Mouse (Mus musculus) brain, embryonic 18.5 days (tissue): ENCODE measurements around the gene Cnih1.
"Not testable (repeated sequence)": the region's sequence is repeated elsewhere in the genome, so short reads cannot be mapped to it uniquely, and the experiment has no call there.

Experiments
- DNase-seq: peaks from one replicate; pipeline ENCODE4 v3.0.0-alpha.2; 2012; ENCODE audit warnings: low read depth, low spot score

The Cnih1 gene

DNA sequence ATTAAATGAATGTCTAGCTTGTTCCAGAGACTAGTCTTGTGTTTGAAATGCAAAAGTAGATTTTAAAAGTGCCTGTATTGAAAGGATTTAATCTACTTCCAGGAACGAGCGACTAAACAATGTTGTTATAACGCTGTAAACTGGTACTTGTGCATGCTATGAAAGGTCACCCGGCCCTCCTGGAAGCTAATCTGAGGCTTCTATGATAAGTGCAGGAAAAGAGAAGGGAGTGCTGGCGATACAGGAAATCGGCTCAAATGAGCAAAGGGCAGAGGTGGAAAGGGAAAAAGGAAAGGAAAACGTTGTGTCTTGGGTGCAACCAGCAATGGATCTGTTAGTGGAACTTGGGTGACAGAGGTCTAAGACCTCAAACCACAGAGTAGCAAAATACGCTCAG lies 292 bp upstream of the Cnih1 start:
- no peak for DNase-seq

DNA sequence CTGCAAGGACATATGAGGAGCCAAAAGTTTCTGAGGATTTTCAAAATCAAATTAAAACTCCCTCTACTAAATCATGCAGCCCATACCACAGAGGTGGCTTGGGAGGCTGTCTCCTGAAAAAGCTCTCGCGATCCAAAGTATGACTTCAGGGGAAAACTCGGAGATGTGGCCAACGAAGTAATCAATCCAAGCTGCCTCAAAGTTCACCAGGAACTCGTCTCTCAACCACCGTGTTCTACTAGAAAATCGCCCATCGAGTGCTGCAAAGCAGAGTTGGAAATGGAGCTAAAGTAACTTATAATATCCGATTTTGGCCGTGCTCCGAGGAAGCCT lies 791 bp downstream of the Cnih1 start:
- no peak for DNase-seq

DNA sequence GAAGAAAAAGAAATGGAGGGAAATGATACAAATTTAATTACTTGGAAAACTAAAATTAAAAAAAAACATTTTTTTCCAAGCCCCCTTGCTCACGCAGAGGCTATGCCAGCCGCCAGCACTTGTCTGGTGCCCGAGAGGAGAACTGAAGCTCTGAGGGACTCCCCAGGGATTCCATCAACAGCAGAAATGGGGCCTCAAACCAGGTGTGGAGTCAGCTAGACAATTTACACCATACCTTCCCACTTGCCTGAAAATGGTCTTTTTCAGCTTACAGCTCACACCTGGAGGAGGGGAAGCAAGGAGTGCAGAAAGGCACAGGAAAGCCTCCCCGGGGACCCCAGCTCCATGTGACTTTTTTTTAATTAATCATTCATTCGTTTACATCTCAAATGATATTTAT lies 3.0 kb downstream of the Cnih1 start:
- no peak for DNase-seq

DNA sequence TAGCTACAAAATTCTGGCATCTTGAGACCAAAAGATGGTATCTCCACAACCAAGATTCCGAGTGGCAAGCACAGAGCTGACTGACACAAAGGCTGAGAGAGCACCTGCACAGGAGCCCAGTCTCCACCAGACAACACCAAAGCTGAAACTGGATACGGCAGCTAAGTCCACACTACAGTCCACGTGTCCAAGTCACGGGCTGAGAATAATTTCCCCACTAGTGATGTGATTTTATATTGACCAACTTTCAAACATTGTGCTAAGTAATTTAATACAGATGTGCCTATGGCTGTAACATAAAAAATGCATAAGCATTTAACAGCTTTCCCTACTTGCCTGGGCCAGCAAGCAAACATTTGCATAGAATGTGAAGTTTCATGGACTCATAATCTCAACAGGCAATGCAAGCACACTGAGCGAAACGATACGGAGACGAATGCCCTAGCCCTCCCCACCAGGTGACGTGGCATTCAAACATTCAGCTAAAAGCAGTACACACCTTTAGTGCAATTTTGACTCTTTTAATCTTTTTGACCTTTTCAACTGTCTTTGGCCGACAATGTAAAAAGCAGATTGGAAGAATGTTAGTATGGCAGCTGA lies 4.8 kb downstream of the Cnih1 start:
- no peak for DNase-seq

DNA sequence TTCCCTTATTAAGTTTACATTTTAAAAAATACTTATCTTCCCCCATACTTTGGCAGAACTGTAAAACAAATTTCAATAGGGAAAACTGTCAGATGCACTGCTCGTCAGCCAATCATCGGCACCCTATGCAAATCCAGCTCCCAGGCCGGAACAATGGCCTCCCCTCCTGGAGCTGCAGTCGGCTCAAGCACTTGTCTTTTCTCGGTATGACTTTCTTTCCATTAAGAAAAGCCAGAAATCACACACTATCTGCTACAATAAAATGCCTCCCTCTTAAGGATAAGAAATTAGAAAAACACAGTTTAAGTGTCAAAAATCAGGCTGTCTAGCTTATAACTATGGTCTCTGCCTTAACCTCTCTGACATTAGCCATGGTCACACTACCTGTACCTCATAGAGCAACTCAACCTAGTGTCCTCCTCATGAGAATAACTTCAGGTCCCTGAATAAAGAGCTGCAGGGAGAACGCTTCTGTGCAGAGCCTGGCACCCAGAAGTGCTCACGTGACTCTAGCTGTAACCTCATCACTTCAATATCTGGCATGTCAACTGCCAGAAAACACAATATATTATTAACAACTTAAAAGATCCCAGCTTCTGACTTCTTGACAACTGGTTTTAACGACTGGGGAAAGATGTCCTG lies 5.9 kb downstream of the Cnih1 start:
- no peak for DNase-seq

DNA sequence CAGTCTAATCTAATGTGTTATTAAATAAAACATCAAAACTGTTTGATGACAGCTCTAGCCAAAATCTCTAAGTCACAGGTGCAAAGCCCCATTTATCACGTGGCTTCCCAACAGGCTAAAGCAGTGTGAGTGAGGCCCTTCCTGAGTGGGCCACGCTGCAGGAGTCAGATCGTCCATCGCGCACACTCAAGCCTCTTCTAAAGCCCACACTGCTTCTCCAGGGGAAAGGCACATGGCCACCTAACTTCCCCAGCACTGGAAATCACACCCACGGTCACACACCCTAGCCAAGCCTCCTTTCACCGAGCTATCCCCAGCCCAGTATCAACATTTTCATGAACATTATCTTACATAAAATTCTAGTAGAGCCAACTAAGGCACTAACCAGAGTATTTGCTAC lies 7.1 kb downstream of the Cnih1 start:
- DNase-seq: no peak

DNA sequence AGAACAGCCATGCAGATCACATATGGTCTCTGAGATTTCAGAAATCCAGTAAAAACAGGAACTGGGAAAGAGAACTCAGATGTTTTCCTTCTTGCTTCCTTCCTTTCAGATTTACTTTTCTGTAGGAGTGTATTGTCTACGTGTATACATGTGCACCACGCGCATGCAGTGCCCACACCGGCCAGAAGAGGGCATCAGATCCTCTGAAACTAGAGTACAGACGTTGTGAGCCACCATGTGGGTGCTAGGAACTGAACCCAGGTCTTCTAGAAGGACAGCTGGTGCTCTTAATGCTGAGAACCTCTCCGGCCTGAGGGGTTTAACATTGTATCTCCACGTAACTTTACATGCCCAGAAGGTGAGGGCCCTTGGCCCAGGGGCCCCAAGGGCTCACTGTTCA lies 9.0 kb downstream of the Cnih1 start:
- no peak for DNase-seq

DNA sequence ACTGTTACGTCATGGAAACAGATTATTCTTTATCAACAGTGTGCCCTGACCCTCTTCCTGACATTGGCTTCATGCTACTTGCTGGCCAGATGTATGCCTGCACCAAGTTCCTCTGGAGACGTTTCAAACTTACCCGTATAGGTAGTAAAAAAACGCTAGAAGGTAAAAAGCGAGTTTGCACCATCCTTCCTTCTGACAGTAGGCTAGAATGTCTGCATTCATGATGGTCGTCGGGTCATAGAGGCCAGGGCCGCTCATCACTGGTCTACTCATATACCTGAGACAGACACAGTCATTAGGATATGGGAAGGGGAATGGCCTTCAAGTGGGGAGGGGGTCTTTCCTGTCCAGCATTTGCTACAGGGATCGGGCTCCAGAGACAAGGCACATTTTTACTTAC lies 9.5 kb downstream of the Cnih1 start:
- DNase-seq: no peak

DNA sequence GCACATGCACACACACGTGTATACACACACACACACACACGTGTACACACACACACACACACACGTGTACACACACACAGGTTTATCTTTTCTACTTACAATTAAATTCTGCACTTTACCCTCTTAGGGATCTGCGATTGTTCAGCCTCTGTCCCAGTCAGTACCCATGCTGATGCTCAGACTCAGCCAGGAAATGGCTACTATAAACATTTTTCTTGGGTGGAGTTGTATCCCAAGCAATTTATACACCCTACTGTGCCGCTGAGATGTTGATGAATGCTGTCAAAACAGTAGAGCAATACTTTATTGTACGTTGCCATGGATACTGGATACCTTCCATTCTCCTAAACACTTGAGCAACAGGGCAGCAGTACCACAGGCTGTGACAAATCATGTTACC lies 18.2 kb downstream of the Cnih1 start:
- DNase-seq: no peak

DNA sequence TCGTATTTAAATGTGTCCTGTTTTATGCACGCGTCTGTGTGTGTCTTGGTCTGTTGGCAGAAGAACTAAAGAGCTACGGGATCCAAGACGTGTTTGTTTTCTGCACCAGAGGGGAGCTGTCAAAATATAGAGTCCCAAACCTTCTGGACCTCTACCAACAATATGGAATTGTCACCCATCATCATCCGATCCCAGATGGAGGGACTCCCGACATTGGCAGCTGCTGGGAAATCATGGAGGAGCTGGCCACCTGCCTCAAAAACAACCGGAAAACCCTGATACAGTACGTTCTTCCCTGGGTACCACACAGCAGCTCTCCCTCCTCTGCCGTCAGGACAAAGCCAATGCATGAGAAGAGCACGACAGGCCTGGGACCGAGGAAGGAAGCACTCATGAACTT lies 21.1 kb downstream of the Cnih1 start:
- peak; percentile 75 for DNase-seq

DNA sequence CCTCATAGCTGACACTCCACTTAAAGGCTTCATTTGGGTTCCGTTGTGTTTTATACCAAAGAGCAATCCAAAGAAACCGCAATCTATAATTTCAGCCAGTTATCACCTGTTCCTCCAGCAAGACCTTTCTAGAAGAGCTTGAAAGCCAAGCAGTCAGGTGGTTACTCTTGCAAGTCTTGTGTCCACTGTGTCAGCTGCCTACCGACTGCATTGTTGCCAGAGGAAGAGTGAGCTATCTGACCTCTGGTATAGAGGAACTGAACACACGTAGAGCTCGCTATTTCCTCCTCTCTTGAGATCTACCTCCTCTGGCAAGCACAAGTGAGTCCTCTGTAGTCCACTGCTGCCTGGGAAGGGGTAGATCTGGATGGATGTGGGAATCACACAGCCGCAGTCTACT lies 27.0 kb downstream of the Cnih1 start:
- DNase-seq: no peak

DNA sequence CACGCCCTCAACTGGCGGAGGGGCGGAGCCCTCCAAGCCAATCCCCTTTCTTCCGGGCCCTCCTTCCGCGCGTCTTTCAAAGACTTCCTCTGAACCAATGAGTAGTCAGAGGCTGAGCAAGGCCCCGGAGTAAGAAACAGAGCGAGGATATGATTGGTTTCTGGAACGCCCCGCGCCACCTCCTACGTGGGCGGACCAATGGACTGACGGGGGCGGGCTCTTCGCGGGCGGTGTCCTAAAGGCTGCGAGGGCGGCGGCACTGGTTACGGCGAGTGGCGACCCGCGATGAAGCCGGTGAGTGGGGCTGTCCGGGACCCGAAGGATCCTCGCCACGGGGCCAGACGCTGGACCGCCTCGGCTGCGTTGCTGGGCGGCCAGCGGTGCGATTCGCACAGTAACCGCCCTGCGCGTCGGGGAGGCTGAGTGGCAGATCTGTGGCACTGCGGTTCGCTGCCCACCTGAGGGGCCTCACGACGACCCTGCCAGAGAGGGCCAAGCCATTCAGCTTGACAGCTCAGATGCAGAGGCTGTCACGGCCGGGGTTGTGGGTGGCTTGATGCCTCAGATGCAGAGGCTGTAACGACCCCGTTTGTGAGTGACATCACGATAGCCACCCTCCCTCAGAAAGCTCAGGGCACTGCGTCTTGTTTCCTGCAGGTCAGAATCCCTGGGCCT lies 27.7 kb downstream of the Cnih1 start, which contains the start of gene Cdkn3:
Cdkn3 (plus strand) TSS at position 187 of the 675 bp plus-strand sequence.
- peak; percentile 79 for DNase-seq

DNA sequence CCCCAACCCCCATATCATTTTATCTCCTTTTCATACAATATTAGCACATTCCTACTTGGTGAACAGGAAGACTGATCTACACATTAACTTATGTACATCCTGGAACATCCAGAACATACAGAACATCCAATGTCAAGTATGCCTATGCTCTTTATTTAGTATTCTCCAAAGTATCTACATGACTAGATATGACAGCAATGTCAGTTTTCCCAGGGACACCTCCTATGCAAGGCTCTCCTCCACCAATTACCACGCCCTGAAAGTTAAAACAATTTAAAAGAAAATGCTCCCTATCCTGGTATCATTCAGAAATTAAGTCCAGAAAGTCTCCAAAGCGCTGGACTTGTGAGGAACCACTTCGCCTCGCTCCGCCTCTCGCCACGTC lies 28.2 kb downstream of the Cnih1 start:
- no peak for DNase-seq

DNA sequence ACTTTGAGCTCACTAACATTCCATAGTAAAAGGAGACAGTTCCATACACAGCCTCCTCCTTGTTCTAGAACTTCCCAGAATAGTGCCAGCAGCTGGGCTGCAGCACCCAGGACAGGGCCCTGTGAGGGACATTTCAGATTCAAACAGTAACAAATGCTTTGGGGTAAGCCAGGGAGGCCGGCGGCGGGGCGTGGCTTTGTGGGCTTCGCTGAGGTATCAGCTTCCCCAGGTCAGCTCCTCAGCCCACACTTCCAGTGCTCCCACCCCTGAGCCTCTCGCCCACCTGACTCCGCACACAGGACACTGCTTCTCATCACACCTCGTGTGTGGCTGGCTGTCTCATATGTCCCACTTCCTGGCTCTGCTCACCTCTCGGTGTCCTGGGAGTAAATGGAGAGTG lies 30.5 kb downstream of the Cnih1 start:
- DNase-seq: no peak

DNA sequence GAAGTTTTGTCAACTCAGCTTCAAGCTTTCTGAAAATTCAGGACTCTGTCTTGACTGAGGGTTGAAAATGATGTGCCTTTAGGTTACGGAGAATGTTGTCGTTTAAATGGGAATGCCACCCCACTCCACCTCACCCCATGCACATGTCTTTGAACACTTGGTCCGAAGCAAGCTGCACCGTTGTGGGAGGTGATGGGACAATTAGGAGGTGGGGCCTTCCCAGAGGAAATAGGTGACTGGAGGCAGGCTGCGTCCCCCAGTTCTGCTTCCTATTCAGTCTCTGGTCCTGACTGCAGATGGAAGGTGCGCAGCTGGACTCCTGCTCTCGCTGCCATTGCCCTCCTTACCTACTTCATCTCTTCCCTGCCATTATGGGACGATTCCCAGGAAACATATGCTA lies 32.4 kb downstream of the Cnih1 start:
- no peak for DNase-seq

DNA sequence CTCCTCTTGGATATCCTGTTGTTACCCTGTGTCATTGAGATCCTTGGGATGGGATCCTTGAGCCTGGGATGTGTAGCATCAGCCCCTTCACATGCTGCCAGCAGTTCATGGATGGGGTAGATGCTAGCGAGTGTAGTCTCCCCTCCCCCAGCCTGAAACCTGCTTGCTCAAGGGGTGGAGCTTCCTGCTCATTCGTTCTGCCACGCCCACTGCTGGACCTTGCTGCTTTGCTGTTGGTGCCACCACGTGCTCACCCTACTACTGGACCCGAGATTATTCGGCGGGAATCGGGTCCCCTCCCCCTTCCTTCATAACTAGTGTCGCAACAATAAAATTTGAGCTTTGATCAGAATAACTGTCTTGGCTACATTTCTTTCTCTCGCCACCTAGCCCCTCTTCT lies 33.8 kb downstream of the Cnih1 start:
- DNase-seq: not testable (repeated sequence)

DNA sequence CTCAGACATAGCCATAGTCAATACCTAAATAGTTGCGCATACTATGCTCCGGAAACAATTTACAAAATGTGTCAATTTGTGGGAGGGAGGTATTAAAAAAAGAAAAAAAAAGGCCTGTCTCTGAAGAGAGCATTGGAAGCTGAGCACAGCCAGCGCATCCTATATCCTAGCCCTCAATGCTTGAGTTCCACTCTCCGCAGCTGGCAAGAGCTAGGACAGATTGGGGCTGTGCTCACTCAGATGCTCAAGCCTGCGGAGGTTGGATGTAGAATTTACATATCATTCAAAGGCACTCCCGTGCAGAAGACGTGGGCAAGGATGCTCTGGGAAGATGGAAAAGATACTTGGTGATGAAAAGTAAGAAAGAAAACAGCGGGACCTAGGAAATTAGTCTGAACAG lies 42.8 kb downstream of the Cnih1 start:
- DNase-seq: no peak

DNA sequence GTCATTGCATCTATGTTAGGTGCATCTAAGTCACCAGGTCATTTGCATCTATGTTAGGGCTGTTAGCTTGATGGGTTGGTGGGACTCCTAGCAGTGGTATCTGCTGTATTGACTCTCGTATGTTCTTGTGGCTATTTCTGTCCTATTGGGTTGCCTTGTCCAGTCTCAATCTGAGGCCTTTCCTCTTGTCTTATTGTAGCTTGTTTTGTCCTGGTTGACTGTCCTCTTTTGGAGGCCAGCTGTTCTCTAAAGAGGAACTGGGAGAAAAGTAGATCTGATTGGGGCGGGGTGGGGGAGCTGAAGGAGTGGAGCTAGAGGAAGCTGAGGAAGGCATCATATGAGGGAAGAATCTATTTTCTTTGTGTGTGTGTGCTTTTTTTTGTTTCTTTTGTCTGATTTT lies 45.5 kb downstream of the Cnih1 start:
- no peak for DNase-seq

DNA sequence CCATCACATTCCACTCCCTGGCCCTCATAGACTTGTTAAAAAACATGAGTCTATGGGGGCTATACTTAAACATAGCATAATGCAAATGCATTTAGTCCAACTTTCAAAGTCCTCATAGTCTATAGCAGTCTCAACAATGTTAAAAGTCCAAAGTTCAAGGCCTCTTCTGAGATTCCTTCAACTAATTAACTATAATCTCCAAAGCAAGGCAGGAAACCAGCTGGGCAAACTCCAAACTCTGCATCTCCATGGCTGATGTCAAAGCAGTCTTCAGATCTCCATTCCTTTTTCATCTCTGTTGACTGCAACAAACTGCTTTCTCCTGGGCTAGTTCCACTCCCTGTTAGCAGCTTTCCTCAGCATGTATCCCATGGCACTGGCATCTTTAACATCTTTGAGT lies 50.9 kb downstream of the Cnih1 start:
- not testable (repeated sequence) for DNase-seq

DNA sequence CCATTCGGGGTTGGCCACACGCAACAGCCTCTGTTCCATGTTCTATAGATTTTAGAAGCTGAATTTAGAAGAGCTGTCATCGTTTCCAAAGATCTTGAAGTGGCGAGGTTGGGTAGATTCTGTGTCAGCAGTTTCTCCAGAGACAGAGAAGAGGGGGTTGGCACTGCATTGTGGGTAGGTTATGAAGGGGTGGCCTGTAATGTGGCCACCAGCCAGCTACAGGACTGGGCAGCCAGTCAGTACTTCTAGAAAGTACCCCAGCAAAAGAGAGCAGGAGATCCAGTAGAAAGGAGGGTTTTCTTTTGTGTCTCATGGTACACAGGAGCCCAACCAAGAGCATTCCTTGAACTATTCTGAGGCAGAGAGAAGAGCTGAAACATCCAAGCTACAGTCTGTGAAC lies 51.8 kb downstream of the Cnih1 start:
- no peak for DNase-seq

DNA sequence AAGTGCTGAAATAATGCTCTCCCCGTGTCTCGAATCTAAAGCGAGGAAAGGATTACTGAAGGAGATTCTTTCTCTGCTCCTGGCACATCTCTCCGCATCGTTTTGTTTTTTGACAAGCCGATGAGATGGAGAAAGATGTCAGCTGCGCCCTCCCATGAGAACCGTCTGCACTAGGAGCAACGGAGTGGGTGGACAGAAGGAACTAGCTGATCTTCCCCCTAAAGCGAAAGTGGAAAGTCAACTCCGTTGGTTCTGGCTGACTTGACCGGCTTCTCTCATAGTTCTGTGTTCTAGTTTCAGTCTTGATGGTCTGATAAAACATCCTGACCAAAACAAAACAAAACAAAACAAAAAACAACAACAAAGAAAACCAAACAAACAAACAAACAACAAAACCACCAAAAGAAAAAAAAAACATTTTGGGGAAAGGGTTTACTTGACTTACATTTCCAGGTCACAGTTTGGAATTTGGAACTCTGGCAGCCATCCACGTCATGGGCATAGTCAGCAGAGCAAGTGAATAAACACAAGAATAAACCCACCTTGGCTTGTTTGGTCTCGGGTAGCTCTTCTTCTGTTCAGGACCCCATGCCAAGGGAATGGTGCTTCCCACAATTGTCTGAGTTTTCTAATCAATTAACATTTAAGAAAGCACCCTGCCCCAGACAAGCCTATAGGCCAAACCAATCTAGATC lies 53.3 kb downstream of the Cnih1 start:
- DNase-seq: no peak

DNA sequence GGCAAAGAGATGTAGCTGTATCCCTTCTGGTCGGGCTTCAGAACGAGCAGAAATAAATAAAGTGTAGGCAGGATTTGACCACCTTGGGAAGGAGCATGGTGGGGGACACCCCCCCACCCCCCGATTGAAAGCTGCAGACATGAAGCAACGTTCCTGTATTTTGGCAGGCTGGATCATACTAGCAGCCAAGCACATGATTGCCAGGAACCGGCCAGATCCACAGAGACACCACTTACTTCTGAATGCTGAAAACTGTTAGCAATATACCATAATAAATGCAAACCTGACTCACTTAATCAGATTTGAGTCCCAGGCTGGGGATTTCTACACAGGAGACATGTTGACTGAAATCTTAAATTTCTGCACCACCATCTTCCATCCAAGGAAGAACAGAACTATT lies 53.9 kb downstream of the Cnih1 start:
- DNase-seq: no peak

DNA sequence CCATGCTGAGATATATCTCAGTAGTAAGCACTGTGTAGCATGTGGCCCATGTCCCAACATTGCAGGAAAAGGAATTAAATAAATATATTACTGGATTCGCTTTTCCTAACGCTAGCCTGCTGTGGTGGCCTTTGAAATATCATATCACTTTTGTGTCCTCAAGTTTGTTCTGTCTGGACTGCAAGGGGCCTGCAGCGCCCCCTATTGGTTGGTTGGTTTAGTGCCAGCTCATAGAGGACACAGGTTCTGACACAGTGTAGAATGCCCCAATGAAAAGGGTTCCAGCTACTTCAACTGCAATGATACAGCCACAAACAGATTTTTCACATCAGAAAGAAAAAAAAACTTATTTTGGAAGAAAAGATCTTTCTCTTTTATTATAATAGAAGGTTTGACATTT lies 62.5 kb downstream of the Cnih1 start:
- DNase-seq: no peak
